Mouse (Mus musculus) olfactory bulb, adult 2 months (tissue): ENCODE measurements at regions not wholly inside any gene's neighbourhood (a gene's known extent, or its start where the extent isn't known, plus 50 kb on each side); places are given as distances from the start of the nearest gene placed in this dataset.

Source experiments
- CTCF ChIP-seq: fragments of 200-500 bp; IDR thresholded peaks from 2 replicates; pipeline ENCODE4 v1.5.1; 2012; ENCODE audit warnings: low read depth, mild to moderate bottlenecking, low read length, moderate library complexity; ENCODE audit not compliant: insufficient read depth
- POLR2A ChIP-seq: fragments of 200-500 bp; IDR thresholded peaks from 2 replicates; pipeline ENCODE4 v1.6.1; 2012; ENCODE audit warnings: mild to moderate bottlenecking, low read depth, low read length, moderate library complexity; ENCODE audit not compliant: insufficient read depth

DNA sequence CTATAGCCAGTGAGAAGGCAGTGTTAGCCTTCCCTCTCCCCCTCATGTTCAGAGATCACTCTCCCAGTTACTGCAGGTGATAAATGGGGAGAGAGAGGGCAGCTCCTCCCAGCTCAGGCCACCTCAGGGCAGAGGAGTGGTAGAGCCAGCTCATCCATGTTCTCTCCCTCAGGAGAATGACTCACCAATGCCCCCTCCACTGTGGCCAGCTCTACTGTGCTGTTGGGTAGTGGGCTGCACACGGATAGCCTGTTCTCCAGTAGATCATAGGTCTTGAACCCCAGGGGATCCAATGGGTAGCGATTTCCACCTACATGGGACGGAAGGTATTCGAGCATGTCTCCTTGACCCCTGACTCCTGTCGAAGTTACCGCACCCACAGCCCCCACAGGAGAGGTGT is 618.1 kb downstream of the Hs3st4 start:
- TF ChIP-seq POLR2A, result no peak
- no peak for TF ChIP-seq CTCF
